Mouse (Mus musculus) heart, postnatal 0 days (tissue): ENCODE data around the gene Aldoart2.

ENCODE experiments used
- CTCF ChIP-seq: IDR thresholded peaks from 2 replicates; pipeline ENCODE4 v1.5.1; 2016; ENCODE audit warnings: antibody characterized with exemption, control low read depth, low read depth
- EP300 ChIP-seq: IDR thresholded peaks from 2 replicates; pipeline ENCODE4 v1.6.1; 2016; ENCODE audit warnings: antibody characterized with exemption, low read depth

DNA sequence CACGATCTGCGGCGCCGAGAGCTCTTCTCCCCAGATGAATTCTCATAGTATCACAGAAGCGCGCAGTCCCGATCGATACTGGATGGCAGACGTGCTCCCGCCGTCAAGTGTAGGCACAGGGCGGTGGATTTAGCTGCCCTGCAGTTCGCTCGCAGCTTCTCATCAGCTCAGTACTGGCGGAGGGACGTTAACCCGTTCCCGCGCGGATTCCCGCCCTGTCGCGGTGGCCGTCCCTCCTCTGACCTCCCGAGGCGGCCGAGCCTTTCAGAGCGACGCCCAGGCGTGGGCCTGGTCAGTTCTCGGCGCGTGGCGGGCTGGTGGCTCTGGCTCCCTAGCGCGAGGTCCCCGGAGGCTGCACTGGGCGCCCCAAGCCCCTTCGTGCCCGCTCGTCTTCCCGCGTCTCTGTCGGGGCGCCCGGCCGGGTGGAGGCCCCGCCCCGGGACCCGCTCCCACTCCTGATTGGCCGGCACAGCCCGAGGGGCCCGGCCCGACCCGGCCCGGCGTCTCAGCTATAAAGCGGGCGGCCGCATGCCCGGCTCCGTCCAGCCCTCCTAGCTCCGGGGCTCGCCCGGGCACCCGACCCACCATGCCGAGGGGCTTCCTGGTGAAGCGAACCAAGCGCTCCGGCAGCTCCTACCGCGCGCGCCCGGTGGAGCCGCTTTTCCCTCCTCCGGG, 34.0 kb downstream of the Aldoart2 start, which contains the start of gene Insm2:
- TF ChIP-seq CTCF = no peak
- TF ChIP-seq EP300 = no peak
